ENCODE assay signal across 8 mouse cellular contexts in genomic region chr1:55236487-55236886, GRCm38 (mm10). TPM values are rescaled to one million over a fixed set of nuclear protein-coding genes. Genes with fewer than 3 reads are reported as not detected.
A peak's percentile ranks its signal among the peaks of the same experiment; 100 is the strongest.
DNase-seq lines count a peak whose midpoint lies in the region; ATAC-seq lines count a peak whose summit lies in the region.

No protein-coding gene starts in this region.

- H3K36me3 ChIP-seq in kidney, embryonic 16.5 days (ENCODE audit: insufficient read depth, low read length): no peaks in the 10 kb centered on the region
- H3K36me3 ChIP-seq in embryonic facial prominence, embryonic 12.5 days: no peaks in the 10 kb centered on the region
- no peaks in the 10 kb centered on the region for H3K36me3 ChIP-seq in intestine, embryonic 14.5 days (ENCODE audit: control insufficient read depth, insufficient read depth, low read length)
- H3K36me3 ChIP-seq in midbrain, embryonic 16.5 days (ENCODE audit: control insufficient read depth, insufficient read depth, low read length): no peaks in the 10 kb centered on the region

- H3K9me3 ChIP-seq in kidney, embryonic 16.5 days (ENCODE audit: low read length): no peaks in the 10 kb centered on the region
- no peaks in the 10 kb centered on the region for H3K9me3 ChIP-seq in embryonic facial prominence, embryonic 12.5 days
- H3K9me3 ChIP-seq in intestine, embryonic 14.5 days (ENCODE audit: control insufficient read depth, low read length): no peaks in the 10 kb centered on the region
- H3K9me3 ChIP-seq in midbrain, embryonic 16.5 days (replicated peaks; ENCODE audit: control insufficient read depth, low read length, poor library complexity, severe bottlenecking): no peaks in the 10 kb centered on the region

- 34% methylated on average over 5 of the region's 5 CpGs for WGBS in kidney, embryonic 16.5 days
- WGBS in embryonic facial prominence, embryonic 12.5 days: 40% methylated on average over 5 of the region's 5 CpGs
- WGBS in intestine, embryonic 14.5 days: 32% methylated on average over 5 of the region's 5 CpGs
- 40% methylated on average over 5 of the region's 5 CpGs for WGBS in midbrain, embryonic 16.5 days

- no peaks in the 10 kb centered on the region for H3K27me3 ChIP-seq in kidney, embryonic 16.5 days (ENCODE audit: insufficient read depth, low read length)
- no peaks in the 10 kb centered on the region for H3K27me3 ChIP-seq in embryonic facial prominence, embryonic 12.5 days
- H3K27me3 ChIP-seq in intestine, embryonic 14.5 days (replicated peaks; ENCODE audit: control insufficient read depth, insufficient read depth, low read length): no peaks in the 10 kb centered on the region
- H3K27me3 ChIP-seq in midbrain, embryonic 16.5 days (ENCODE audit: control insufficient read depth, insufficient read depth, low read depth, low read length): no peaks in the 10 kb centered on the region

- 0 out of 2 replicates have a peak overlapping the region, but pooled peaks have one; percentile 43 for H3K27ac ChIP-seq in kidney, embryonic 16.5 days (ENCODE audit: low read length)
- no peak overlapping the region for H3K27ac ChIP-seq in embryonic facial prominence, embryonic 12.5 days
- H3K27ac ChIP-seq in intestine, embryonic 14.5 days (ENCODE audit: low read depth): no peak overlapping the region
- no peak overlapping the region for H3K27ac ChIP-seq in midbrain, embryonic 16.5 days (ENCODE audit: low read length)

- peaks cover 25% of the 10 kb centered on the region for H3K4me1 ChIP-seq in kidney, embryonic 16.5 days (ENCODE audit: insufficient read depth, low read length)
- peaks cover 19% of the 10 kb centered on the region for H3K4me1 ChIP-seq in embryonic facial prominence, embryonic 12.5 days
- H3K4me1 ChIP-seq in intestine, embryonic 14.5 days (replicated peaks; ENCODE audit: control insufficient read depth, insufficient read depth, low read length): peaks cover 16% of the 10 kb centered on the region
- H3K4me1 ChIP-seq in midbrain, embryonic 16.5 days (ENCODE audit: control insufficient read depth, insufficient read depth, low read length): peaks cover 34% of the 10 kb centered on the region

- DNase-seq in kidney, postnatal 25 days: no peak
- peak; percentile 51 for DNase-seq in intestine, embryonic 14.5 days (ENCODE audit: low spot score)
- DNase-seq in layer of hippocampus, adult 9-11 months: no peak
- no peak for DNase-seq in left cerebral cortex, postnatal 36 days (ENCODE audit: low spot score in 2 of 2)
- DNase-seq in left cerebral cortex, postnatal 10 days (ENCODE audit: extremely low spot score in 1 of 2, low spot score in 2 of 2): no peak

- intact Hi-C loops in left cerebral cortex, postnatal 36 days (cut with DNase I): loop anchor here (2.0 to 5.0 kb wide), 3 partner anchors 106 to 636 kb away; partner anchors contain the start of genes Hspd1, Hspe1 and Mob4
- intact Hi-C loops in left cerebral cortex, postnatal 10 days (cut with DNase I): loop anchor here (2.0 to 10.0 kb wide), 2 partner anchors 78 to 152 kb away; partner anchors contain the start of genes Hspd1 and Hspe1

- ATAC-seq in kidney, embryonic 16.5 days (ENCODE audit: low FRiP score, low TSS enrichment): 0 out of 2 replicates have a peak, but pooled peaks have one; percentile 1
- ATAC-seq in embryonic facial prominence, embryonic 12.5 days (ENCODE audit: insufficient number of reproducible peaks, insufficient read depth, low FRiP score, low TSS enrichment): no peak
- 0 out of 2 replicates have a peak, but pooled peaks have one; percentile 6 for ATAC-seq in intestine, embryonic 14.5 days (replicated peaks; ENCODE audit: low FRiP score, low TSS enrichment, low read depth)
- no peak for ATAC-seq in midbrain, embryonic 16.5 days

- peak overlapping the region; percentile 91 for H3K4me3 ChIP-seq in kidney, embryonic 16.5 days (ENCODE audit: low read length)
- peak overlapping the region; percentile 80 for H3K4me3 ChIP-seq in embryonic facial prominence, embryonic 12.5 days
- H3K4me3 ChIP-seq in intestine, embryonic 14.5 days (ENCODE audit: low read depth, low read length): peak overlapping the region; percentile 93
- peak overlapping the region; percentile 90 for H3K4me3 ChIP-seq in midbrain, embryonic 16.5 days (ENCODE audit: low read depth, low read length)

- H3K4me2 ChIP-seq in kidney, embryonic 16.5 days (replicated peaks; ENCODE audit: low read depth, low read length): peak overlapping the region; percentile 87
- peak overlapping the region; percentile 79 for H3K4me2 ChIP-seq in embryonic facial prominence, embryonic 12.5 days (replicated peaks)
- peak overlapping the region; percentile 96 for H3K4me2 ChIP-seq in intestine, embryonic 14.5 days (ENCODE audit: low read length)
- peak overlapping the region; percentile 76 for H3K4me2 ChIP-seq in midbrain, embryonic 16.5 days (ENCODE audit: low read length)

- H3K9ac ChIP-seq in kidney, embryonic 16.5 days (replicated peaks; ENCODE audit: low read length): peak overlapping the region; percentile 13
- H3K9ac ChIP-seq in embryonic facial prominence, embryonic 12.5 days: no peak overlapping the region
- H3K9ac ChIP-seq in intestine, embryonic 14.5 days (ENCODE audit: low read length): peak overlapping the region; percentile 36; the same call in 1 of the 2 replicates
- H3K9ac ChIP-seq in midbrain, embryonic 16.5 days (ENCODE audit: low read depth, low read length): no peak overlapping the region

RNA-seq across cellular contexts. Expression of gene Mars2, which starts 0.5 kb away (rescaled TPM):
- 2.2 and 2.6 TPM in 2 replicates for polyA plus RNA-seq in kidney, embryonic 16.5 days (2015; fragmentation: Nextera tagmentation; extraction: Ambion mirVana)
- polyA plus RNA-seq in embryonic facial prominence, embryonic 12.5 days (2016; fragmentation: Nextera tagmentation; extraction: Ambion mirVana): 2.8 and 3.1 TPM in 2 replicates
- 4.6 and 5.5 TPM in 2 replicates for polyA plus RNA-seq in intestine, embryonic 14.5 days (2014; fragmentation: Nextera tagmentation; extraction: Ambion mirVana)
- 3.7 and 4.0 TPM in 2 replicates for polyA plus RNA-seq in midbrain, embryonic 16.5 days (2015; fragmentation: Nextera tagmentation; extraction: Ambion mirVana)
- total RNA-seq in left cerebral cortex, postnatal 36 days (2021): 1 to 10 TPM; 8.4 to 9.8 TPM
- 10 to 100 TPM; 12.6 to 13.6 TPM for total RNA-seq in left cerebral cortex, postnatal 10 days (2021)

RNA-seq across cellular contexts. Expression of gene Rftn2, which starts 9.9 kb away (rescaled TPM):
- 7.6 and 9.0 TPM in 2 replicates for polyA plus RNA-seq in kidney, embryonic 16.5 days (2015; fragmentation: Nextera tagmentation; extraction: Ambion mirVana)
- 26.1 and 27.9 TPM in 2 replicates for polyA plus RNA-seq in embryonic facial prominence, embryonic 12.5 days (2016; fragmentation: Nextera tagmentation; extraction: Ambion mirVana)
- 9.4 and 14.8 TPM in 2 replicates for polyA plus RNA-seq in intestine, embryonic 14.5 days (2014; fragmentation: Nextera tagmentation; extraction: Ambion mirVana)
- 7.9 and 10.6 TPM in 2 replicates for polyA plus RNA-seq in midbrain, embryonic 16.5 days (2015; fragmentation: Nextera tagmentation; extraction: Ambion mirVana)
- 10 to 100 TPM; 19.8 to 22.9 TPM for total RNA-seq in left cerebral cortex, postnatal 36 days (2021)
- total RNA-seq in left cerebral cortex, postnatal 10 days (2021): 10 to 100 TPM; 14.3 to 17.6 TPM

Comparison
In these comparisons a context has a peak if more than half of its experiments do, and no peak if none do; other contexts are left out.
1. ATAC-seq: peak in kidney, embryonic 16.5 days (single experiment) and intestine, embryonic 14.5 days (single experiment); none in embryonic facial prominence, embryonic 12.5 days (single experiment) and midbrain, embryonic 16.5 days (single experiment).
2. H3K9ac ChIP-seq: peak in kidney, embryonic 16.5 days (single experiment) and intestine, embryonic 14.5 days (single experiment); none in embryonic facial prominence, embryonic 12.5 days (single experiment) and midbrain, embryonic 16.5 days (single experiment).
3. Peak in every context shown above with its lines, with median percentiles within 50 percentile points of each other: H3K4me2 ChIP-seq and H3K4me3 ChIP-seq.